Mouse (Mus musculus) heart, postnatal 36 days (tissue): ENCODE measurements around the gene Scfd2. TPM values are rescaled to one million over a fixed set of nuclear protein-coding genes. Genes with fewer than 3 reads are reported as not detected.

ENCODE experiments used
- DNase-seq, 2 experiments: peaks; one replicate each; pipeline ENCODE4 v3.0.0; 2021 to 2022
- intact Hi-C: fragments of 180-260 bp; cut with DNase I; formaldehyde crosslinking; loops from one replicate; pipeline ENCODE4 v1.15.1; 2025
- total RNA-seq, 2 experiments: library from RNA; stranded (reverse); gene quantifications; 2 replicates each; pipeline ENCODE4 v1.2.3; 2021

Gene Scfd2
- total RNA-seq, 2 experiments from 2014 or later = 11.6 to 12.9 TPM

GRCm38 (mm10) chr5:74194027-74194840, 337.3 kb downstream of the Scfd2 start:
- DNase-seq = no peak
- intact Hi-C loops = loop anchor here (2.0 kb wide), 1 partner anchor 19 kb away; no protein-coding TSS in a partner anchor

GRCm38 (mm10) chr5:74193626-74194025, 337.9 kb downstream of the Scfd2 start:
- DNase-seq = no peak
- intact Hi-C loops = loop anchor here (2.0 kb wide), 1 partner anchor 19 kb away; no protein-coding TSS in a partner anchor

- no peak for DNase-seq
- intact Hi-C loops = no loop called here
These were observed 338.6 kb downstream of the Scfd2 start for GRCm38 (mm10) chr5:74193008-74193407.

DNA sequence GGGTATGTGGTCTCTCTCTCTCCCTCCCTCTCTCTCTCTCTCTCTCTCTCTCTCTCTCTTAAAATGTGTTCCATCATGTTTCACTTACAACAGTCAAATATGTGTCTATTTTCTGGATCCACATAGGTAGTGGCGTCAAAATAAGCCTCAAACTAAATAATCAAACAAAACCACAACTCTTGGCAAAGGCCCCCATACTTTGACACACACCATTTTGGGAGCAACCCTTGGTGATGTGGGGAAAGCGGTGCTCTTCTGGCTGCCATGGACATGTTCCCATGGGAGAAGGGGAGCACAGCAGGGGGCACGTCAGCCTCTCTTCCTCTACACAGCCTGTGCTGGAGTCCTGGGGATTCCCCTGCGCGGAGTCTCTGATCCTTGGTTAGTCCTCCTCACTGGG, 340.6 kb downstream of the Scfd2 start:
- intact Hi-C loops = no loop called here
- DNase-seq = no peak

DNA sequence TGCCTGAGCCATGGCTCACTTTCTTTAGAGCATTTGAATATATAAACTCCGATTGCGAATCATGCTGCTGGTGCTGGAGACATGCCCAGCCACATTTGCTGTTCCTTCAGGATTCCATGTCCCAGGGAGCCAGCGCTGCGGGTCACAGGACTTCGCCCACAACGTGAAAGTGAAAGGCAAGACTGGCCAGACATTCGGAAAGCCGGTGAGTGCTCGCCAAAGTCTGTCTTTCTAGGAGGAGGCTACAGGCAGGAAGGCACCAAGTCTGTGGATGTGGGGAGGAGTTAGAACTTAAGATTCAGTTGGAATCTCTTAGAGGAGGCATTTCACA, 341.4 kb downstream of the Scfd2 start:
- DNase-seq = peak; percentile 50 to 51
- intact Hi-C loops = no loop called here

- no peak for DNase-seq
- intact Hi-C loops = no loop called here
These were observed 341.9 kb downstream of the Scfd2 start for GRCm38 (mm10) chr5:74189484-74190160.

DNA sequence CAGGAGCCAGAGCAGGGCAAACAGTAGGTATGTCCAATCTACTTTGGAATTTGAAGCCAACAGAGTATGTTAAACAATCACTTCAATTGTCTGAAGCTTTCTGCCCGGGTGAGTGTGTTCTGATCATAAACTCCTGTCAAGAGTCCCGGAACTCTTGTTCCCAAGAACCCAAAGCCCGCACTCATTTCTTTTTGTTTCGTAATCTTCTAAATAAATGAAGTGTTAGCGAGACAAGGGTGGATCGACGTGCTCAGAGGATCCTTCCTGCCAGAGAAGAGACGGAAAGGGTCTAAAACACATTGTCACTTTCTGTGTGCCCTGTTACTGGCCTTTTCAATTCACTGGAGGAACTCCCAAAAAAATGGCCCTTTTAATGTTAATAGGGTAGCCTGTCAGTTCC, 342.7 kb downstream of the Scfd2 start:
- DNase-seq = no peak
- intact Hi-C loops = no loop called here

GRCm38 (mm10) chr5:74188076-74188475, 343.5 kb downstream of the Scfd2 start:
- intact Hi-C loops = no loop called here
- DNase-seq = no peak

DNA sequence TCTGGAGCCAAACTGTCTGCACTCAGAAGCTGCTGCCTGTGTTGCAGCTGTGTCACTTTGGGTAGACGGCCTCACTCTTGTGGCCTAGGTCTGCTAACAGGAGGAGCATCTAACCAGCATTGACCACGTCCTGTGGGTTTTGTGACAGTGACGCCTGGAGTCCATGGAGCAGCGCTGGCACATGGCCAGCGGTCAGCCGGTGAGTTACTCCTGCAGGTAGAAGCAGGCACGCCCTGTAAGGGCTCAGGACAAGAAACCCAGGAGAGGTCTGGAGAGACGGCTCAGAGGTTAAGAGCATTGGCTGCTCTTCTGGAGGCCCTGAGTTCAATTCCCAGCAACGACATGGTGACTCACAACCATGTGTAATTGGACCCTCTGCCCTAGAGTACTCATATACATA, 347.0 kb downstream of the Scfd2 start:
- intact Hi-C loops = no loop called here
- no peak for DNase-seq

DNA sequence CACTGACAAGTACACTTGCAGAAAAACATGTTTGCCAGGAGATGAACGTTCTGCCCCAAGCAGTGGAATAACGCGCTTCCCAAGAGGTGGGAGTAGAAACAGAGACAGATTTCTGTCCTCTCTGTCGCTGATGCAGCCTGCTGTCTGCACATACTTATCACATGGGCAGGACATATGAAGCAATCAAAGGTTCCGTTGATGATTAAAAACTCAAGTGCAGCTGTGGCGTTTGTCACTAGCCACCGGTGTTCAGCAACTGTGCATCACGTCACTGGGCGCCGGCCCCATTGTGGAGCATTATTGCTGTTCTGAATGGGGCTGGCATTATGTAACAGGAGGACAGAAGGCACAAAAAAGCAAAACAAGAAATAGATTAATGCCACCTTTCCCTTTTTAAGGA, 348.4 kb downstream of the Scfd2 start:
- DNase-seq = no peak
- intact Hi-C loops = no loop called here

GRCm38 (mm10) chr5:74180216-74180615, 351.3 kb downstream of the Scfd2 start:
- no peak for DNase-seq
- intact Hi-C loops = no loop called here

- intact Hi-C loops = loop anchor here (2.0 to 5.0 kb wide), 2 partner anchors 19 to 323 kb away; partner anchors contain the start of gene Rasl11b
- DNase-seq = peak; percentile 34 to 53
These were observed 355.9 kb downstream of the Scfd2 start for GRCm38 (mm10) chr5:74175526-74176270.

DNA sequence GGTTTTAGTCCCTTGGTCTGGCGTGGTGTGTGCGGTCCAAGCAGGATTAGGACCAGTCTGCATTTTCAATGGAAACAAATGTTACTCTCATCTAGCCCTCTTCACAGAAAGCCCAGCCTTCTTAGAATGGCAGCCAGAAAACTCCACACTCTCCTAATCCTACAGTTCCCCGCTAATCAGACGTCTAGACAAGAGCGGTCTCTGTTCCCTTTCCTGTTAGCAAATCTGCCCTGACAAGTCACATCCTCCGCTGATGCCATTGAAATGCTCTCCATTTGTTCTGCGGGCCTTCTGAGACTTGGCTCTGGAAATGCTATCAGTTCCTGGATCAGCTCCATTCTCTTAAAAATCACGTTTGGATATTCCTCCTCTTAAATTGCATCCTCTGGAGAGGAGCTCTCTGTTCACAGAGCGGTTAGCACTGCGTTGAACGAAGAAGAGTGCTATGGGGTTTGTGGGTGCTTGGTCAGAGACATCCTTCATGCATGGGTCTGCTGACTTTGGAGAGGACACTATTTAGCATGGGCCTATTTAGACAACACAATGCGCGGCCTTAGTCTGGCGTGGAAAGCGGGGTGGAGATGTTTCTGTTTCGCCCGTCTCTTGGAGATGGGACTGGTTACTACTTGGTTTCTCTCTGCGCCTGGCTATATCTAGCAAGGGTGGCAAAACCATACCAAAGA, 358.3 kb downstream of the Scfd2 start:
- DNase-seq = peak; percentile 25 to 43
- intact Hi-C loops = loop anchor here (5.0 kb wide), 1 partner anchor 46 kb away; no protein-coding TSS in a partner anchor

- intact Hi-C loops = loop anchor here (5.0 kb wide), 1 partner anchor 45 kb away; no protein-coding TSS in a partner anchor
- DNase-seq = peak in 1 of 2 experiments; percentile 41
These were observed 359.4 kb downstream of the Scfd2 start for GRCm38 (mm10) chr5:74172208-74172607.

DNA sequence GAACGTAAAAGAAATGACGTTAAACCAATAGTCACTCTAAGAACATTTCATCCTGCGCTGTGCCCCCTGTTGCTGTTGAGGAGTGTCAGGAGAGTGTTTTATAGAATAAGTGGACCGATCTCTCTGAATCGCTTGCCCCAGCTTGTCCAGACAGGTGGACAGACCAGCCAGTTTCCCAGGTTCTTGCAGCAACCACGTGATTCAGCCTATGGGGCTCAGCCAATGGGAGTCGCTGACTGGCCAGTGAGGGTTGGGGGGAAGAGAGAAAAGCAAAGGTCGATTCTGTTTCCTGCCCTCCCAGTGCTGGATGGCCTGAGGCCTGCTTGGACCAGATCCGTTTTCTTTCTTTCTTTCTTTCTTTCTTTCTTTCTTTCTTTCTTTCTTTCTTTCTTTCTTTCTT, 359.8 kb downstream of the Scfd2 start:
- no peak for DNase-seq
- intact Hi-C loops = loop anchor here (5.0 kb wide), 1 partner anchor 44 kb away; no protein-coding TSS in a partner anchor

GRCm38 (mm10) chr5:74168085-74168484, 363.5 kb downstream of the Scfd2 start:
- no peak for DNase-seq
- intact Hi-C loops = no loop called here

DNA sequence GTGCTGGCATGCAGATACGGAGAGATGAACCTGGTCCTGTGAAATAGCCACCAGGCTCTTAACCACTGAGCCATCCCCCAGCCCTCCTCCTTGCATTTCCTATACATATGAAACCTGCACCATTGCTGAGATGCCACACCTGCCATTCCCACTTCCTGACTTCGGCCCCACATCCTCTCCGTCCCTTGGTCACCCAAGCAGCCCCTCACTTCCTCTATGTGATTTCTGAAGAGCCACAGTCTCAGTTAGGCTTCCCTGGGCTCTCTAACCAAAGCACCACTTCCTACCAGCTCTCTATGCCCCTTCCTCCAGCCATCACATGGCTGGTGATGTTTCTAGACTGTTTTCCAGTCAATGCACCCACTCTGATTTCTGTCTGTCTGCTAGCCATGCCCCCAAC, 364.9 kb downstream of the Scfd2 start:
- intact Hi-C loops = no loop called here
- DNase-seq = no peak

GRCm38 (mm10) chr5:74164547-74164946, 367.0 kb downstream of the Scfd2 start:
- DNase-seq = no peak
- intact Hi-C loops = loop anchor here (5.0 kb wide), 1 partner anchor 167 kb away; no protein-coding TSS in a partner anchor

DNA sequence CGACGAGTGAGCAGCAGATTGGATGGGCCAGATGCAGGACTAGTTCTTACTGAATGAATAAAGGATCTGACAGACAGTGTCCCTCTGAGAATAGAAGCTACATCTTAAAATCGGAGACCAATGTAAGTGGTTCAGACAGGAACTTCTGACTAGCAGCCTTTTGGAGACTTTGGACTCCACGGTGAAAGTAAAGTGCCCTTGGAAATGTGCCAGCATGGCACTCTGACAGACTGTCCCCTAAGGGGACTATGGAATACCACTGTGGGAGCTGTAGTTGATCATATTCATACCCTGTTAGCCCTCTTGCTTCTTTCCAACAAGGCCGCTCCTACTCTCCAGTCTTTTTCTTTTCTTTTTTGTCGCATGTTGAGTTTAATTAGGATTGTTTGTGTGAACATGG, 368.4 kb downstream of the Scfd2 start:
- intact Hi-C loops = loop anchor here (5.0 kb wide), 1 partner anchor 166 kb away; no protein-coding TSS in a partner anchor
- no peak for DNase-seq

GRCm38 (mm10) chr5:74162013-74162412, 369.5 kb downstream of the Scfd2 start:
- intact Hi-C loops = loop anchor here (5.0 kb wide), 1 partner anchor 165 kb away; no protein-coding TSS in a partner anchor
- DNase-seq = no peak
